Mouse (Mus musculus) neural tube, embryonic 14.5 days (tissue): Measurements from ENCODE around the gene Hist1h2ag. TPM values are rescaled to one million over a fixed set of nuclear protein-coding genes. Genes with fewer than 3 reads are reported as not detected.

ENCODE experiments used
- ATAC-seq: fragments of 200-750 bp; cut with Nextera tagmentation; 2 replicates; pipeline ENCODE4 v1.8.0; 2017; ENCODE audit warnings: low read depth, mild to moderate bottlenecking, moderate TSS enrichment, moderate library complexity
- H3K27ac ChIP-seq: fragments of 300-500 bp; sonication (generic); 2 replicates; pipeline ENCODE4 v1.5.1; 2014; ENCODE audit warnings: low read depth, mild to moderate bottlenecking, control low read depth, low read length, moderate library complexity, mixed read lengths
- H3K27me3 ChIP-seq: fragments of 300-500 bp; sonication (generic); 2 replicates; pipeline ENCODE4 v1.6.1; 2014; ENCODE audit warnings: low read length; ENCODE audit not compliant: control insufficient read depth, insufficient read depth
- H3K36me3 ChIP-seq: fragments of 300-500 bp; sonication (generic); 2 replicates; pipeline ENCODE4 v1.6.1; 2014; ENCODE audit warnings: low read length, mixed read lengths; ENCODE audit not compliant: control insufficient read depth, insufficient read depth
- H3K4me1 ChIP-seq: fragments of 300-500 bp; sonication (generic); 2 replicates; pipeline ENCODE4 v1.6.1; 2014; ENCODE audit warnings: low read length; ENCODE audit not compliant: control insufficient read depth, insufficient read depth
- H3K4me2 ChIP-seq: fragments of 300-500 bp; sonication (generic); 2 replicates; pipeline ENCODE4 v1.6.1; 2014; ENCODE audit warnings: mild to moderate bottlenecking, low read depth, low read length, control low read depth
- H3K4me3 ChIP-seq: fragments of 300-500 bp; sonication (generic); 2 replicates; pipeline ENCODE4 v1.5.1; 2014; ENCODE audit warnings: low read depth, low read length, control low read depth, mixed read lengths
- H3K9ac ChIP-seq: fragments of 300-500 bp; sonication (generic); replicated peaks from 2 replicates; pipeline ENCODE4 v1.6.1; 2014; ENCODE audit warnings: low read depth, mild to moderate bottlenecking, control low read depth, low read length, mixed read lengths
- H3K9me3 ChIP-seq: fragments of 300-500 bp; sonication (generic); 2 replicates; pipeline ENCODE4 v1.6.1; 2016; ENCODE audit warnings: low read length; ENCODE audit not compliant: control insufficient read depth
- WGBS: fragments of 180-500 bp; shearing (Covaris S2); extraction: QIAGEN DNeasy Blood & Tissue Kit; methylation state at CpG from one replicate; pipeline ENCODE4 v1.1.7; 2014; 5-methylcytosine and 5-hydroxymethylcytosine counted together
- polyA plus RNA-seq: library from polyadenylated mRNA; unstranded; fragments of >200 nt; fragmentation: Nextera tagmentation; extraction: Ambion mirVana; gene quantifications from 2 replicates; pipeline ENCODE4 v1.2.1, GENCODE M21; 2014

The Hist1h2ag gene
- polyA plus RNA-seq, 1 experiment from 2014 or later: 3.8 TPM

DNA sequence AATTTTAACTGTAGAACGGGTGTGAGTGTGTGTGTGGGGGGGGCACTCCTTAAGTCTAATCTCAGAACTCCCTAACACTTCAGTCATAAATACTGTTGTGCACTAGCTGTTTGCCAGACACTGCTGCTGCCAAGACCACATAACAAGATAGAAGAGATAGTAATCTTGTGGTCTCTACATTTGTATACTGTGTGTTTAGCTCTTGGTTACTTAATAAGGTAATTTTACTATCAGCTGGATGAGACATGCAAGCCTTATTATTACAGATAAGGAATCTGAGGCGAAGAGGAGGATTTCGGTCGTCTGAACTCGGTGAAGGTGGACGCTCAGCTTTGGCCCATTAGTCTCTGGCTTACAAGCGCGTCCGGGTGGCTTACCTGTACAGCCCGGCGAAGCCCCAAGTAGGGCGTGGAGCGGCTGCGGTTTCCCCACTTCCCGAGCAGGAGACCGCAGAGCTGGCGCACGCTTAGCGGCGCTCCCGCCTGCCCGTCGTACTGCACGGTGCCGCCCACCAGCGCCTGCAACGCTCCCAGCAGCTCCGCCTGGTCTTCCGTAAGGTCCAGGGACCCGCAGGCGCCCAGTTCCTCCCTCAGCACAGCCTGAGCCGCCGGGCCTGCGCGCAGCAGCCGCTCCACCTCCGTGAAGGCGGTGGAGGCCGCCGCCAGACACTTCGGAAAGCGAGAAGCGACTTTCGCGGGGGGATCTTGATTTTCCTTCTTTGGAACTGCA is 37.0 kb downstream of the Hist1h2ag start:
- ATAC-seq: peak; percentile 62; the same call in 1 of the 2 replicates
- 1% methylated on average over 45 of the region's 45 CpGs for WGBS
- H3K27ac ChIP-seq: no peak overlapping the region
- peaks cover 15% of the 10 kb centered on the region for H3K4me1 ChIP-seq
- peaks cover 93% of the 10 kb centered on the region for H3K27me3 ChIP-seq
- no peaks in the 10 kb centered on the region for H3K36me3 ChIP-seq
- H3K9me3 ChIP-seq: no peaks in the 10 kb centered on the region
- H3K4me3 ChIP-seq: peak overlapping the region; percentile 27
- H3K4me2 ChIP-seq: peak overlapping the region; percentile 55
- H3K9ac ChIP-seq: peak overlapping the region; percentile 28; the same call in 1 of the 2 replicates

DNA sequence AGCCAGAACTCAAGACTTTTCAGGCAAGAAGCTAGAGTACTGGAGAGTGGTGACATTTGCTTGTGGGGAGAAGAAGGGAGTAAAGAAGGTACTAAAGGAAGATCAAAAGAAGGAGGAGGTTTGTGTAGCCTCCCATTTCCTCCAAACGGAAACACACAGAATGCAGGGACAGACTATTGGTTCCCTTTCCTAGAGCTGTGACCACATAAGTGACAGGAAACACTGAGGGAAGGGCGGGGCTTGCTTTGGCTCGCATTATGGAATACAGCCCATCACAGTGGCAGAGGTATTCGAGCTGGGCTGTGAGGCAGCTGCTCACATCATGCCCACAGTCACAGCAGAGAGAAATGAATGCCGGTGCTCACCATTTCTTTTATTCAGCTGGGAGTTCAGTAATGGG is 40.9 kb downstream of the Hist1h2ag start:
- Histone ChIP-seq H3K9me3 (no peaks in the 10 kb centered on the region), H3K27ac (no peak overlapping the region), H3K27me3 (peaks cover 88% of the 10 kb centered on the region), H3K9ac (no peak overlapping the region), H3K4me1 (peaks cover 13% of the 10 kb centered on the region), H3K36me3 (no peaks in the 10 kb centered on the region), H3K4me3 (no peak overlapping the region), H3K4me2 (no peak overlapping the region)
- 26% methylated on average over 5 of the region's 5 CpGs for WGBS
- no peak for ATAC-seq

GRCm38 (mm10) chr13:22001346-22001745 is 41.4 kb downstream of the Hist1h2ag start:
- H3K27me3 ChIP-seq: peaks cover 87% of the 10 kb centered on the region
- WGBS: 62% methylated on average over 2 of the region's 2 CpGs
- no peak overlapping the region for H3K9ac ChIP-seq
- no peak for ATAC-seq
- H3K4me3 ChIP-seq: no peak overlapping the region
- no peaks in the 10 kb centered on the region for H3K9me3 ChIP-seq
- H3K27ac ChIP-seq: no peak overlapping the region
- H3K4me2 ChIP-seq: no peak overlapping the region
- peaks cover 8% of the 10 kb centered on the region; the same call in 1 of the 2 replicates for H3K4me1 ChIP-seq
- H3K36me3 ChIP-seq: no peaks in the 10 kb centered on the region

- H3K27me3 ChIP-seq: peaks cover 82% of the 10 kb centered on the region
- no peak overlapping the region for H3K4me2 ChIP-seq
- no peaks in the 10 kb centered on the region for H3K36me3 ChIP-seq
- no peak overlapping the region for H3K27ac ChIP-seq
- H3K9me3 ChIP-seq: no peaks in the 10 kb centered on the region
- no peak overlapping the region for H3K4me3 ChIP-seq
- H3K4me1 ChIP-seq: no peaks in the 10 kb centered on the region
- ATAC-seq: no peak
- no peak overlapping the region for H3K9ac ChIP-seq
- WGBS: 46% methylated on average over 4 of the region's 4 CpGs
Measured at GRCm38 (mm10) chr13:21999147-21999546, 43.6 kb downstream of the Hist1h2ag start.

DNA sequence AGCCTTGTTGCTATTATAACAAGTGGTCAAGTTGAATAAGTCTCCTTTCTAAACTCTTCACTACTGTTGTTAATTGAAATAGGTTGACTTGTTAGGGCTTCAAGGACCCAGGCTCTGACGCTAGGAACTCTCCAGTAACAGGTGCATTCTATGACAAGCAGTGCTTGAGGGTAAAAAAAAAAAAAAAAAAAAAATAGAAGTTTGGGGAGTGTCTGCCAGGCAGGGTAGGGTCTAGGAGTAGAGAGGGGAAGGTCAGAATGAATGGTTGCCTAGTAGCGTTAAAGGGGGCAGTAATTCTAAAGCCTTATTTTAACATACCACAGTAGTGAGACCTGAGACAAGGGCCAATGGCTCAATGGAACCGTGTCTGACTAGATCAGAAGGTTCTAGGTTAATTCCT is 44.3 kb downstream of the Hist1h2ag start:
- H3K4me3 ChIP-seq: no peak overlapping the region
- ATAC-seq: no peak
- no peaks in the 10 kb centered on the region for H3K4me1 ChIP-seq
- H3K27ac ChIP-seq: no peak overlapping the region
- H3K9ac ChIP-seq: no peak overlapping the region
- no peaks in the 10 kb centered on the region for H3K36me3 ChIP-seq
- peaks cover 82% of the 10 kb centered on the region for H3K27me3 ChIP-seq
- H3K4me2 ChIP-seq: no peak overlapping the region
- 21% methylated on average over 3 of the region's 3 CpGs for WGBS
- no peaks in the 10 kb centered on the region for H3K9me3 ChIP-seq

GRCm38 (mm10) chr13:21997821-21998220 is 44.9 kb downstream of the Hist1h2ag start:
- ATAC-seq: no peak
- H3K9ac ChIP-seq: no peak overlapping the region
- H3K27me3 ChIP-seq: peaks cover 80% of the 10 kb centered on the region
- no peak overlapping the region for H3K4me3 ChIP-seq
- no peaks in the 10 kb centered on the region for H3K4me1 ChIP-seq
- no peak overlapping the region for H3K4me2 ChIP-seq
- no peak overlapping the region for H3K27ac ChIP-seq
- no peaks in the 10 kb centered on the region for H3K36me3 ChIP-seq
- no peaks in the 10 kb centered on the region for H3K9me3 ChIP-seq
- WGBS: 8% methylated on average over 4 of the region's 4 CpGs

- 2% methylated on average over 21 of the region's 21 CpGs for WGBS
- no peak for ATAC-seq
- Histone ChIP-seq H3K4me1 (no peaks in the 10 kb centered on the region), H3K4me3 (no peak overlapping the region), H3K9ac (no peak overlapping the region), H3K27me3 (peaks cover 76% of the 10 kb centered on the region), H3K4me2 (no peak overlapping the region), H3K9me3 (no peaks in the 10 kb centered on the region), H3K27ac (no peak overlapping the region), H3K36me3 (no peaks in the 10 kb centered on the region)
Measured at GRCm38 (mm10) chr13:21997201-21997820, 45.4 kb downstream of the Hist1h2ag start.

- no peak for ATAC-seq
- 2% methylated on average over 13 of the region's 13 CpGs for WGBS
- Histone ChIP-seq H3K9me3 (no peaks in the 10 kb centered on the region), H3K9ac (no peak overlapping the region), H3K4me1 (no peaks in the 10 kb centered on the region), H3K4me2 (no peak overlapping the region), H3K36me3 (no peaks in the 10 kb centered on the region), H3K27ac (no peak overlapping the region), H3K4me3 (peak overlapping the region; percentile 3; the same call in 1 of the 2 replicates), H3K27me3 (peaks cover 72% of the 10 kb centered on the region)
Measured at GRCm38 (mm10) chr13:21996840-21997185, 45.9 kb downstream of the Hist1h2ag start.

DNA sequence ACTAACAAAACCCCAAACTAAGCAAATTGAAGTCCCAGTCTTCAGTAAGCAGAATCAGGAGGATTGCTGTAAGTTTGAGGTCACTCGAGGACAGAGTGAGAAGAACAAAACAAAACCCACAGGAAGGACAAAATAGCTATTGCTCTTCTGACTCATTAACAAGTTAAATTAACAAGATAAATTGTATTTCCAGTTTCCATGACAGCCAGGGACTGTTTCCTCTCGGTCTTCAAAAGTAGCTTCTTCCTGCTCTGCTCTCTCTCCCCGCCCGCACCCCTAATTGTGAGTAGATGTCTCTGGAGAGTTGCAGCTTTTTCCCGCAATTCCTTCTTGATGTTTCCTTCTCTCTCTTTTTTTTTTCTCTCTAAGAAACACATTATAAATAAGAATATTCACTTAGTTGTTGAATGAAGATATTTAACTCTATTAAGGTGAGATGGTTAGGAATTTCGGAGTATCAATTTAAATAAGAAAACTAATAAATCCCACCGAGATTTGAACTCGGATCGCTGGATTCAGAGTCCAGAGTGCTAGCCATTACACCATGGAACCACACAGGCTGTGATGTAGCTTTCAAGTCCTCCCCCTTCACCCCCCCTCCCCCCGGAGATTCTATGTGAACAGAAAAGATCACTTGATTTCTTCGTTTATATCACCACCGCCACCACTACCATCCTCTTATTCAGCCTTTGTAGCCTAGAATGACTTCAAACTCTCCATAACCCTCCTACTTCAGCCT is 46.5 kb downstream of the Hist1h2ag start:
- ATAC-seq: no peak
- no peak overlapping the region for H3K27ac ChIP-seq
- peaks cover 67% of the 10 kb centered on the region for H3K27me3 ChIP-seq
- no peaks in the 10 kb centered on the region for H3K4me1 ChIP-seq
- peak overlapping the region; percentile 3; the same call in 1 of the 2 replicates for H3K4me3 ChIP-seq
- H3K9ac ChIP-seq: no peak overlapping the region
- no peaks in the 10 kb centered on the region for H3K9me3 ChIP-seq
- 2% methylated on average over 12 of the region's 12 CpGs for WGBS
- no peaks in the 10 kb centered on the region for H3K36me3 ChIP-seq
- no peak overlapping the region for H3K4me2 ChIP-seq
